Mouse (Mus musculus) cortical plate, adult 2 months (tissue): Measurements from ENCODE around the gene Erh.

Source experiments
- CTCF ChIP-seq: fragments of 200-500 bp; IDR thresholded peaks from 2 replicates; pipeline ENCODE4 v1.5.1; 2011; ENCODE audit warnings: mild to moderate bottlenecking, control low read depth, low read length; ENCODE audit not compliant: insufficient read depth; ENCODE audit errors: extremely low read depth
- POLR2A ChIP-seq: fragments of 200-500 bp; IDR thresholded peaks from 2 replicates; pipeline ENCODE4 v1.6.1; 2011; ENCODE audit warnings: mild to moderate bottlenecking, low read length, control low read depth; ENCODE audit not compliant: insufficient read depth; ENCODE audit errors: extremely low read depth

- TF ChIP-seq CTCF (no peak), POLR2A (no peak)
Measured at GRCm38 (mm10) chr12:80595566-80595965, 48.6 kb downstream of the Erh start.
